Mouse (Mus musculus): Measurements from ENCODE around the gene Stoml1. TPM values are rescaled to one million over a fixed set of nuclear protein-coding genes. Genes with fewer than 3 reads are reported as not detected.

Gene Stoml1
- total and polyA plus RNA-seq, 3 experiments = 35.4 to 40.7 (median 35.4) TPM

- no peak overlapping the region for H3K27ac ChIP-seq (ENCODE audit: insufficient read depth, low read depth)
- no peak overlapping the region for H3K4me3 ChIP-seq (replicated peaks in 1 of 3; ENCODE audit: low read depth in 2 of 3, low read length in 2 of 3, poor library complexity in 1 of 3)
- H3K79me2 ChIP-seq (replicated peaks; ENCODE audit: control insufficient read depth, extremely low read depth, insufficient read depth, poor library complexity, severe bottlenecking) = no peaks in the 10 kb centered on the region
- peaks cover 0 to 4% of the 10 kb centered on the region in 2 experiments; a peak in 1 of 4 replicates for H3K4me1 ChIP-seq (ENCODE audit: control insufficient read depth in 1 of 2, insufficient read depth in 2 of 2)
- no peak for DNase-seq (ENCODE audit: extremely low read depth)
- H3K4me2 ChIP-seq (ENCODE audit: insufficient read depth, low read depth, poor library complexity, severe bottlenecking) = no peak overlapping the region
- in situ Hi-C loops (cut with MboI; ENCODE audit: low pct_ligation_motif_present, low pct_unique_long_range_greater_than_20kb, low sequenced_read_pairs) = no loop called here
- H3K9me3 ChIP-seq (replicated peaks; ENCODE audit: low read length) = no peaks in the 10 kb centered on the region
- no peak overlapping the region for H3K9ac ChIP-seq (ENCODE audit: insufficient read depth, low read depth)
- no peaks in the 10 kb centered on the region for H3K36me3 ChIP-seq (replicated peaks in 1 of 2; ENCODE audit: control insufficient read depth in 1 of 2, insufficient read depth in 1 of 2, low read length in 1 of 2)
- peaks cover 11% of the 10 kb centered on the region for H3K27me3 ChIP-seq (replicated peaks)
- TF ChIP-seq PAX5 (IDR thresholded peaks at IDR 0.05; ENCODE audit: low read length) (no peak), TCF12 (IDR thresholded peaks at IDR 0.05; ENCODE audit: low read depth, low read length) (no peak), ZKSCAN1 (IDR thresholded peaks at IDR 0.05; ENCODE audit: borderline replicate concordance, low read depth, low read length) (no peak), HCFC1 (IDR thresholded peaks at IDR 0.05; ENCODE audit: low read depth, low read length) (no peak), SMC3 (IDR thresholded peaks at IDR 0.05; ENCODE audit: low read depth, low read length) (no peak), MYC (IDR thresholded peaks at IDR 0.05; ENCODE audit: low read depth, low read length) (no peak), RCOR1 (conservative IDR thresholded peaks at IDR 0.05; ENCODE audit: low read depth, low read length) (no peak), TBP (conservative IDR thresholded peaks at IDR 0.05; ENCODE audit: low read depth, low read length) (no peak), ZMIZ1 (IDR thresholded peaks at IDR 0.05; ENCODE audit: low read depth, low read length) (no peak), RAD21 (IDR thresholded peaks at IDR 0.05; ENCODE audit: low read depth, low read length) (no peak), UBTF (IDR thresholded peaks at IDR 0.05; ENCODE audit: low read depth, low read length) (no peak), ZC3H11A (IDR thresholded peaks at IDR 0.05; ENCODE audit: low read depth, low read length) (no peak), POLR2A (IDR thresholded peaks at IDR 0.05; ENCODE audit: low read depth, low read length) (no peak), CHD1 (IDR thresholded peaks at IDR 0.05; ENCODE audit: low read depth, low read length) (no peak)
- dilution Hi-C loops (cut with MboI; ENCODE audit: extremely low pct_ligation_motif_present, extremely low pct_unique_long_range_greater_than_20kb, low sequenced_read_pairs) = no loop called here
Measured at GRCm38 (mm10) chr9:58295345-58295744, 42.4 kb downstream of the Stoml1 start.

GRCm38 (mm10) chr9:58295766-58296361, 42.9 kb downstream of the Stoml1 start:
- Histone ChIP-seq H3K4me3 (replicated peaks in 1 of 3; ENCODE audit: low read depth in 2 of 3, low read length in 2 of 3, poor library complexity in 1 of 3) (no peak overlapping the region), H3K9me3 (replicated peaks; ENCODE audit: low read length) (no peaks in the 10 kb centered on the region), H3K9ac (ENCODE audit: insufficient read depth, low read depth) (no peak overlapping the region), H3K79me2 (replicated peaks; ENCODE audit: control insufficient read depth, extremely low read depth, insufficient read depth, poor library complexity, severe bottlenecking) (no peaks in the 10 kb centered on the region), H3K27me3 (replicated peaks) (peaks cover 11% of the 10 kb centered on the region), H3K4me1 (ENCODE audit: control insufficient read depth in 1 of 2, insufficient read depth in 2 of 2) (peaks cover 0 to 3% of the 10 kb centered on the region in 2 experiments; a peak in 1 of 4 replicates), H3K36me3 (replicated peaks in 1 of 2; ENCODE audit: control insufficient read depth in 1 of 2, insufficient read depth in 1 of 2, low read length in 1 of 2) (no peaks in the 10 kb centered on the region), H3K27ac (ENCODE audit: insufficient read depth, low read depth) (no peak overlapping the region), H3K4me2 (ENCODE audit: insufficient read depth, low read depth, poor library complexity, severe bottlenecking) (no peak overlapping the region)
- in situ Hi-C loops (cut with MboI; ENCODE audit: low pct_ligation_motif_present, low pct_unique_long_range_greater_than_20kb, low sequenced_read_pairs) = no loop called here
- DNase-seq (ENCODE audit: extremely low read depth) = no peak
- dilution Hi-C loops (cut with MboI; ENCODE audit: extremely low pct_ligation_motif_present, extremely low pct_unique_long_range_greater_than_20kb, low sequenced_read_pairs) = no loop called here
- TF ChIP-seq PAX5 (IDR thresholded peaks at IDR 0.05; ENCODE audit: low read length) (no peak), ZNF384 (IDR thresholded peaks at IDR 0.05; ENCODE audit: low read depth, low read length) (no peak), SMC3 (IDR thresholded peaks at IDR 0.05; ENCODE audit: low read depth, low read length) (no peak), TBP (conservative IDR thresholded peaks at IDR 0.05; ENCODE audit: low read depth, low read length) (no peak), HCFC1 (IDR thresholded peaks at IDR 0.05; ENCODE audit: low read depth, low read length) (no peak), NELFE (IDR thresholded peaks at IDR 0.05; ENCODE audit: low read depth, low read length) (no peak)
